Mouse (Mus musculus) c-Kit-positive CD71-positive TER-119-negative erythroid progenitor cells, embryonic 14.5 days (primary cell): ENCODE data around the gene Ttc26.

Source experiments
- DNase-seq: peaks from one replicate; pipeline ENCODE4 v3.0.0-alpha.2; 2013; ENCODE audit warnings: low read depth

Gene Ttc26

DNA sequence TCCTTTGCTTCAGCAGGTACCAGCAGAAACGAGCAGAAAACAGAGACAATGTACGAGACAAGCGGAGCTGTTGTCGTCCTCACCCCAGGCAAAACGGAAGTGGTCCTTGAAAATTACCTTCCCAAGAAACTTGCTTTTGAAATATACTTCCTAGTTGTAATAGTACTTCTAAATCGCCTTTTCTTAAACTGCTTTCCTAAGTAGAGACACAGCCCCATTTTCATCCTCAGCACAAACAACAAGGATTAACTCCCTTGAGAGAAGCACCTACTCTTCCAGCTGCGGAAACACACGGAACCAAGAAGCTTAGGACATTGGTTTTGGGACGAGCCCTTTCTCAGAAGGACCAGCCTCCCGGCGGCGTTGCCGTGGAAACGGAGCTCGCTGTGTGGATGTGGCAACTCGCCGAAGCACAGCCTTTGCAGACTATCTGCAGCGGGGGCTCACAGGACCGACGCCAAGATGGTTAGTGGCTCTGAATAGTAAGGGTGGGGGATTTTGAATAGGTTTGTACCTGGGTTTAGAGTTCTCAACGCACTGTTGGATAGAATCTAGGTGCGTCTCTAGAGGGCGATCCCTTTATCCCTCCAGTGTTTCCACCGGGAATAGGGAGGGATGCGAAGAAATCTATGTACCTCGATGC lies at the start of gene Ttc26:
Gene Ttc26 (plus strand): TSS at position 341 of the 643 bp plus-strand sequence.
- DNase-seq = peak; percentile 89

DNA sequence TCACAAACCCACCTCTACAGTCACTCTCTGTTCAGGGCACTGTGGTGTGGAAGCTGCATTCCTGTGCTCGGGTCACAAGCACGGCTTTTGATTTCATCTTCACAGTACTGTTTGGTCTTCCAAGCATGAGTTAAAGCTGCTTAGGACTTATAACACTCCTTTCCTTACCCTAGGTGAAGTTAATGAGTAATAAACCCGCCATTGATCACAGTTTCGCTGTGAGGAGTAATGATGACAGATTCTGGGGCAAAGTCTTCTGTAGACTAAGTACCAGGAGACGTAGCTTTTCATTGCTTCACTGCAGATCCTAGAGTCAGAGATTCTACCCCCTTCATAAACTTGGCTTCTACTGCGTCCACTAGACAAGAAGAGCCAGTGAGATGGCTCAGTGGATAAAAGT lies 46.0 kb upstream of the Ttc26 start:
- no peak for DNase-seq

DNA sequence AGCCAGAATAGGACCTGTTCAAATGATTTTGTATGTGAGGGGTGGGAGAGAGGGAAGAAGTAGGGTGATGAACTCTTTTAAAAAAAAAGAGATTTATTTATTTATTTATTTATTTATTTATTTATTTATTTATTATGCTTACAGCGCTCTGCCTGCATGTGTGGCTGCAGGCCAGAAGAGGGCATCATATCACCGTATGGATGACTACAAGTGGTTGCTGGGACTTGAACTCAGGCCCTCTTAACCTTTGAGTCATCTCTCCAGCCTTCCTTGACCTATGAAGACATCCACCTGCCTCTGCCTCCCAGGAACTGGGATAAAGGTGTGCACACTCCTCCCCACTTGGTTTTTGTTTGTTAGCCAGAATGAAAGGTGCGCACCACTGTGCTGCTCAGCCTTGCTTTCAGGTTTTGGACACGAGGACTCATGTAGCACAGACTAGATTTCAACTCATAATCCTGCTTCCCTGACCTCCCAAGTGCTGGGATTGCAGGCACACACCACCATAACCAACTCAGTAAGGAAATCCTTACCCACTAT lies 44.0 kb upstream of the Ttc26 start:
- no peak for DNase-seq

DNA sequence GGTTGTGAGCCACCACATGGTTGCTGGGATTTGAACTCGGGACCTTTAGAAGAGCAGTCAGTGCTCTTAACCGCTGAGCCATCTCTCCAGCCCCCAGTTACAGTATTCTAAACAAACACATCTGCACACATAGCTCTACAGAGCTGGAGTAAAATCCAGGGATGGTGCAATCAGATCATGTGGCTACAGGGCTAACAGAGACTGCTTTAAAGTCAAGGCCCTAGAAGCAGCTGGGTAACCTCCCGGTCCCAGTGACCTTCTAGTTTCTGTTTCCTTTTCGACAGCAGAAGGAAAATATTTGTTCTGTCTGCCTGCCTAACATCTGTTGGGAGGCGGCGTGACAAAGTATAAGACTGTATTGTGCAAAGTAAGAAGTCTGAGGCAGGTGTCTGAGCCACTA lies 43.3 kb upstream of the Ttc26 start:
- DNase-seq = no peak

DNA sequence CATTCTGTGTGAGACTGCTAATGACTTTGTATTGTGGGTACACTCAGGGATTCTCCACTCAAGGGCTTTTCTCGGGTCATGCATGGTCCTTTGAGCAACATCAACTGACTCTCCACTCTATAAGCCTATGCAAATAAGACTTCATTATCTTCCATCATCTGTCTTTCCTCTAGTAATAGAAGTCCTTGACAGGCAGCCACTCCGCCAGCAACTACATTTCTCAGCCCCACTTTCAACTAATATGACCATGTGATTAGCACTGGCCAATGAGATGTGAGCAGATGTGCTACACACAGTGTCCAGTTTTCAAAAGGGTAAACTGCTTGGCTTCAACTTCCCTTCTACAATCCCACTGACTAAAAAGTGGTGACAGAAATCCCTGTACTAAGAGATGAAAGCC lies 42.2 kb upstream of the Ttc26 start:
- no peak for DNase-seq

DNA sequence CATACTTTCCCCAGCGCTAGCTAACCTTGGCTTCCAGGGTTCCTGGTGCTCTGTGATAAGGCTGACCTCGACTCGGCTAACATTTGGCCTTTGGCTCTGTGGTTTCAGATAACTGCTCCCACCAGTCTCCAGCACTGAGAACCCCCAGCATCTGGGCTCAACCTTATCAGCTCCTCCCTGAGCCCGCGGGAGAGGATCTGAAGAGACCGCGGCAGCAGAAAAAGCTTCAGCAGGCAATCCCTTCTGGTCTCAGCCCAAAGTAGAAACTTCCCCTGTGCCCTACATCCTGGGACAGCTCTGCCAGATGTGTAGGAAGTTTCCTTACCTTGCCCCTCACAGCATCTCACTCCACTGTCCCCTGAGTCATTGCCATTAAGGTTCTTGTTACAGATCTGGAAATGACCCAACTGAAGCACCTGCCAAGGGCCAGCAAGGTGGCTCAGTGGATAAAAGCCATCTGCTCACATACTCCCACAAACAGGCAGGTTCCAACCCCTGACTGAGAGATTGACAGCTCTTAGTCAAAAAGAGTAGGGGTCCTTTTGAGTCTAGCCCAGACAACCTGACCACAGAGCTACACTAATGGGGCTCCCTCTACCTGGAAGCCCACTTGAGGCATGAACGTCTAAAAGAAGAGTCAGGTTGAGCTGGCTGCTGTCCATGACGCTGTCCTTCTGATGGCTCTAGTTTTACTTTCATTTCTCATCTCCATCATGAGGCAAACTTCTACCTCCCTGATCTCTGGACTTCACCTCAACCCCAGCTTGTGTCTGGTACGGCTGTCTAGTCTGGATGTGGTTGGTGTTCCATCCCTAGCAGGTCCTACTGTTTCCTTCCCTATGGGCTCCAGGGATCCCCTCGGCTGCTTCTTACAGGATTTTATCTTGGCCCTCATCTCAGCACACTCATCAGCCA lies 39.3 kb upstream of the Ttc26 start:
- peak; percentile 87 for DNase-seq

DNA sequence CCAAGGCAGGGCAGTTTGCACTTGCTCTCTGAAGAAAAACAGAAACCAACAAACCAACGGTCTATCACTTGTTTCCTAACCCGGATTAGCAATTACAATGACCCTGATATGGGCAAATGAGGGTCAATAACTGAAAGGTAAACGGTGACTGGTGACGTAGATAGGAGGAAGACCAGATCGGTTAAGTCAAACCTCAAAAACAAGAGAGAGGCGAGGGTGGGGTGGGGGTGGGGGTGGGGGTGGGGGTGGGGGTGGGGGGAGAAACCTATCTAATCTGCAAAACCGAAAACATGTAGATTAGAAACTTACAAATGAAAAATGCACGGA lies 38.6 kb upstream of the Ttc26 start:
- no peak for DNase-seq

- DNase-seq = no peak
Observed at GRCm38 (mm10) chr6:38343581-38343980, 37.7 kb upstream of the Ttc26 start.

GRCm38 (mm10) chr6:38344006-38344670 lies 37.1 kb upstream of the Ttc26 start:
- no peak for DNase-seq

- DNase-seq = peak; percentile 90
Observed at GRCm38 (mm10) chr6:38345796-38346195, 35.5 kb upstream of the Ttc26 start.

DNA sequence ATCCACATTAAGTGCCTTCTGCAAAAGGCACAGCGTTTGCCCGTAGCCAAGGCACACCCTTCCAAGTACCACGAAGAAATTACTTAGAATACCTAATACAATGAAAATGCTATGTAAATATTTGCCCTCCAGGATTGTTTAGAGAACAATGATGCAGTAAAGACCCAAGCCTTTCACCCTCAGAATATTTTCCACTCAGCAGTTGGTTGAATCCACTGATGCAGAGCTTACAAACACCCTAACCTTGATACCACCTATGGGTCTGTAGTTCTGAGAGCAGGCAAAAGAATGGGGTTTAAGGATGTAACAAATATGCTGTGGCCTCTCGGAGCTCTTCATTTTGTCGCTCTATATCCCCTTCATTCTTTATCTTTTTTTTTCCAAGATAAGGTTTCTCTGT lies 33.4 kb upstream of the Ttc26 start:
- DNase-seq = no peak

GRCm38 (mm10) chr6:38348811-38349453 lies 32.3 kb upstream of the Ttc26 start:
- no peak for DNase-seq

DNA sequence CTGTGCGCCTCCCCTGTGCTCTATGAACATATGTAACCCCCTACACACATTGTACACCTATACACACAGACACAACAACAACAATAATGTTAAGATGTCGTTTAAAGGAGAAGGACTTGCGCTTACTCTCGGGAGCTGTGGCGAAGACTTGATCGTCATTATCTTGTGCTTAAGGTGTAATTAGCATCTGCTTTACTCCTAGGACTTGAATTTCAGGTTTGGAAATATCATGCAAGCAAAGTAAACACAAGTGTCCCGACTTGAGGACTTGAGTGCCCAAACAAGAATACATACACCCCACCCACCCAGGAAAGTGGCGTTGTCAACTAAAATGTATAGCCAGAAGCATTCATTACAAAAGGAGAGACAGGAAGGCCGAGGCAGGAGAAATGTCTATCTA lies 31.5 kb upstream of the Ttc26 start:
- DNase-seq = no peak

DNA sequence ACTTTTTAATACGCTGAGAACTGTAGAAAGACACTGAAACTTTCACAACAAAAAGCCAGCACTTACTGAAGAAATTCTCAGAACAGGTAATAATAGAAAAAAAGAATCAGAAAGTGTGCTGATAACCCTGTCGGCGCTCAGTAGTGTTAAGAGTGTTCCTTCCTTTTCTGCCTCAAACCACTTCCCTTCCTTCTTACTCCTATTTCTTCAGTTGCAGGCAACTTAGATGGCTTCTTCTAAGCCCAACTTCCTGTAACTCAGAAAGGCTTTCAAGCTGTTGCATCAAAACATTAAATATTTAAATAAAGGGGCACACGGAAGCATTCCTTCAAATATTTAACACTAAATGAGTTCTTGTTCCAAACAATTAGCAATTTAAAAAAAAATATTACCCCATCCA lies 29.3 kb upstream of the Ttc26 start:
- no peak for DNase-seq

DNA sequence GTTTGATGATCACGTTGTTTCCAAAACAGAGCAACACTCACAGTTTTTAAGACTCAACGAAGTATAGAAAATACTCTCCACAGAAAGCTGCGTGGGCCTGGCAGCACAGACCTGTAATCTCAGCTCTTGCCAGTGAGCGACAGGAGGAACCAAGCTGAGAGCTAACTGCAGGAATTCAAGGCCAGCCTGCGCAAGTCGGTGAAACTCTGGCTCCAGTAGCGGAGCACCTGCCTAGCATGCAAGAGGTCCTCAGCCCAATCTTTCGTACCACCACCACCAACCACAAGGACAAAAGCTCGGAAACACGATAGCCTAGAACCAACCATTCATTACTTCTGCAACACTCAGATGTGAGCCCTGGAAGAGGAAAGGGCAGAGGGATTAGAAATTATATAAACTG lies 28.8 kb upstream of the Ttc26 start:
- DNase-seq = no peak

DNA sequence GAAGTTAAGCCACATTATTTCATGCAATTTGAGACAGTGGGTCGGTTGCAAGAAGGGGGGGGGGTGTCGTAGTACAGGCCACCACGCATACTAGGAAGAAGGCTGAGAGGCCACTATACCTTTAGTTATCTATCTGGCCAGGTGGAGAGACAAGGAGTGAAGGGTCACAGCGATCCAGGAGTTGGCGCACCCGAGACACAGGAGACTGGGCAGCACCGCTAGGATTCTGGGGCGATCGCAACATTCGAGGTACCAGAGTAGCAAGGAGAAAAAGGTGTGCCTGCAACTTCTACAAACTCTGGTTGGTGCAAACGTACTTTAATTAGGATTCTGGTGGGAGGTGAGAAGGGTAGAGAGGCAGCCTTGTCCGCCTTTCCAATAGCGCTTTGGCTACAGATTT lies 28.1 kb upstream of the Ttc26 start:
- no peak for DNase-seq

DNA sequence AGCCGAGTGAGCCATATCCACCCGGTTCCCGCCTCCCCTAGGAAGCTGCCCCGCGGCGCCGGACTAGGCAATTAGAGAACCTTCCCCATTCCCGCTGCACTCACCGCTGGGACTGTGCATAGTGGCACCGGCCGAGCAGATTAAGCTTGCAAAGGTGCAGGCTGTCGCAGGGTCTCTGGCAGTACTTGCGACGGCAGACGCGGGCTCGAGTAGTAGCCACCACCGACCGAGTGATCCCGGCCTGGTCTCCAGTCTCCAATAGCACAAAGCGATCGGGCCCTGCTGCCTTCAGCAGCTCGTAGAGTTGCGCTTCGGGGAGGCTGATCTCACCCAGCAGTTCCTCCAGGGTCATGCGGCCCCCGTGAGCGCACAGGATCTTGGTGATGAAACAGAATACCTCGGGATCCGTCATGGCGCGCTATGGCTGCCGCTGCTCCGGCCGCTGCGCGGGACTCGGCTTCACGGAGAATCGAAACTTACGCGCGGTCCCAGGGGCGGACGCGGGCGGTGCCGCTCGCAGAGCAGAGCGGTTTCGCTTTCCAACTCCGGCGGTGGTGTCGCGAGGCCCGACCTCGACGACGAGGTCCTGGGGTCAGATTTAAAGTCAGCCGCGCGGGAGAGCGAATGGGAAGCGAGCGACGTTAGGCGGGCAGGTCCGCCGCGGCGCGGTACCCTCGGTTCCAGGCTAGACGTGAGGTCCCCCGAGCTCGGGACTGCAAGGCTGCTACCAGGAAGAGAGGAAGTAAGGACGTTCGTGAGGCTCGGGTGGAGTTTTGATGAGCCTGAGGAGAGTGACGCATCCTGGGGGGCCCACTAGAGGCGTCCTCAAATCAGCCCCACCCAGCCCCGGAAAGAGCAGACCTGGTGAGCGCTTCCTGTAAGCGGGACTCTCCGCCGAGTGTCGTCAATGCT lies 27.2 kb upstream of the Ttc26 start, which contains the start of gene Zc3hav1:
Gene Zc3hav1 (minus strand): TSS at position 793 of the 912 bp plus-strand sequence.
- DNase-seq = peak; percentile 92

- no peak for DNase-seq
Observed at GRCm38 (mm10) chr6:38354723-38355353, 26.4 kb upstream of the Ttc26 start.

DNA sequence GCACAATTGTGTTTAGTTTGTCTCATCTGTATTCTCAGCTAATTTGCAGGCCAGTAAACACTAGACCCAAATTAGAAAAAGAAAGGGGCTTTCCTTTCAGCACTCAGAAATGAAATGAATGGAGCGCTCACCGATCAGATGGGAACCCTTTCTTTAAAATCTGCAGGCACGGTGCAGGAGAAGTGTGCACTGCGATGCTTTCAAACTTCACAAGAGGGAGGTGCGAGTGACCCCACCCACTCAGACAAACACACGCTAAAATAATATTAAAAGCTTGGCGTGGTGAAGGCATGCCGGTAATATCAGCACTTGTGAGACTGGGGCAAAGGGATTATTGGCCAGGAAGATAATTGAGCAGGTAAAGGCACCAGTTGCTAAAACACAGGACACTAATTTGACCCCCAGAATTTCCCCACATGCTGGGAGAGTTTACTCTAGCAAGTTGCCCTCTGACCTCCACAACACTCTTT lies 25.9 kb upstream of the Ttc26 start:
- DNase-seq = no peak

DNA sequence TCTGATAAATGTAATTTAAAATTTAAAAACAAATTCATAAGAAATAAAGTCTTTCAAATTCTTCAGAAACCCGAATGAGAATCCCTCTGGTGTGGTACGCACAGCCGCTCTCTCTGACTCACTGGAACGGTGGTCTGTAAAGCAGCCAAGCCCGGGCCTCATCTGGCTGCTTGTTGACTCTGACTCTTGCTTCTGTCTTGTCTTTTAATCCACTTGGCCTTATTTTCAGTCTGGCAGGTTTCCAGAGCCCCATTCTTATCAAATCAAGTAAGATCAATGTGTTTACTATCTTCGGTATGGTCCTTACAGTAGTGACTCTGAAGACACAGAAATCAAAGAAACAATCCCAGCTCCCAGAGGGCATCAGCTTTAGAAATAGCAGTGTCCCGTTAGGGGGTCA lies 25.4 kb upstream of the Ttc26 start:
- no peak for DNase-seq
